Mouse (Mus musculus) brain, embryonic 14.5 days (tissue): Measurements from ENCODE around the gene Snrk.

Experiments used
- CTCF ChIP-seq: fragments of 200-500 bp; IDR thresholded peaks from 2 replicates; pipeline ENCODE4 v1.5.1; 2012; ENCODE audit warnings: inconsistent platforms, mild to moderate bottlenecking, moderate library complexity, borderline replicate concordance; ENCODE audit not compliant: insufficient read depth, insufficient read length; ENCODE audit errors: extremely low read depth
- POLR2A ChIP-seq: fragments of 200-500 bp; IDR thresholded peaks from 2 replicates; pipeline ENCODE4 v1.6.1; 2012; ENCODE audit warnings: mild to moderate bottlenecking, inconsistent platforms, borderline replicate concordance; ENCODE audit not compliant: poor library complexity, insufficient read depth, insufficient read length, severe bottlenecking; ENCODE audit errors: extremely low read depth

- TF ChIP-seq CTCF (no peak), POLR2A (no peak)
Measured at GRCm38 (mm10) chr9:122128686-122129085, 11.6 kb downstream of the Snrk start.
